Mouse (Mus musculus): ENCODE data around the gene Cfap97d1.

- TF ChIP-seq CTCF (IDR thresholded peaks at IDR 0.05; ENCODE audit: insufficient read depth, low read length) (no peak), POLR2A (IDR thresholded peaks at IDR 0.05; ENCODE audit: borderline replicate concordance, extremely low read depth, low read depth, low read length) (no peak)
These were observed 29.1 kb downstream of the Cfap97d1 start for GRCm38 (mm10) chr11:102013201-102013600.

All from lung, adult 2 months (tissue).